Mouse (Mus musculus): ENCODE measurements around the gene Col13a1. TPM values are rescaled to one million over a fixed set of nuclear protein-coding genes. Genes with fewer than 3 reads are reported as not detected.

Col13a1 gene
- polyA plus RNA-seq, 1 experiment from 2014 or later: 5.7 TPM

- Histone ChIP-seq H3K4me1 (replicated peaks; ENCODE audit: control insufficient read depth, insufficient read depth, low read length) (no peaks in the 10 kb centered on the region; the same call in 1 of the 2 replicates), H3K4me3 (ENCODE audit: low read depth, low read length) (no peak overlapping the region), H3K4me2 (replicated peaks; ENCODE audit: low read depth) (no peak overlapping the region), H3K36me3 (ENCODE audit: control insufficient read depth, insufficient read depth) (no peaks in the 10 kb centered on the region), H3K9me3 (ENCODE audit: control insufficient read depth) (no peaks in the 10 kb centered on the region), H3K27me3 (replicated peaks; ENCODE audit: control insufficient read depth, insufficient read depth, low read length) (no peaks in the 10 kb centered on the region), H3K9ac (ENCODE audit: low read depth, low read length) (no peak overlapping the region), H3K27ac (ENCODE audit: low read depth, low read length) (no peak overlapping the region)
- no peak for TF ChIP-seq CTCF (IDR thresholded peaks at IDR 0.05; ENCODE audit: low read depth)
- ATAC-seq: no peak
- 80% methylated on average over 5 of the region's 5 CpGs for WGBS
Measured at GRCm38 (mm10) chr10:61894564-61894963, 84.3 kb downstream of the Col13a1 start.

- no peak overlapping the region for H3K27ac ChIP-seq (ENCODE audit: low read depth, low read length)
- H3K36me3 ChIP-seq (ENCODE audit: control insufficient read depth, insufficient read depth): no peaks in the 10 kb centered on the region
- H3K9ac ChIP-seq (ENCODE audit: low read depth, low read length): no peak overlapping the region
- no peaks in the 10 kb centered on the region for H3K27me3 ChIP-seq (replicated peaks; ENCODE audit: control insufficient read depth, insufficient read depth, low read length)
- 59% methylated on average over 9 of the region's 9 CpGs for WGBS
- no peak for TF ChIP-seq CTCF (IDR thresholded peaks at IDR 0.05; ENCODE audit: low read depth)
- H3K4me1 ChIP-seq (replicated peaks; ENCODE audit: control insufficient read depth, insufficient read depth, low read length): no peaks in the 10 kb centered on the region; the same call in 1 of the 2 replicates
- H3K4me2 ChIP-seq (replicated peaks; ENCODE audit: low read depth): no peak overlapping the region
- no peaks in the 10 kb centered on the region for H3K9me3 ChIP-seq (ENCODE audit: control insufficient read depth)
- no peak for ATAC-seq
- no peak overlapping the region for H3K4me3 ChIP-seq (ENCODE audit: low read depth, low read length)
Measured at GRCm38 (mm10) chr10:61891138-61891537, 87.8 kb downstream of the Col13a1 start.

GRCm38 (mm10) chr10:61890294-61890693 lies 88.6 kb downstream of the Col13a1 start:
- TF ChIP-seq CTCF (IDR thresholded peaks at IDR 0.05; ENCODE audit: low read depth): no peak
- ATAC-seq: no peak
- Histone ChIP-seq H3K27me3 (replicated peaks; ENCODE audit: control insufficient read depth, insufficient read depth, low read length) (no peaks in the 10 kb centered on the region), H3K27ac (ENCODE audit: low read depth, low read length) (no peak overlapping the region), H3K4me1 (replicated peaks; ENCODE audit: control insufficient read depth, insufficient read depth, low read length) (no peaks in the 10 kb centered on the region; the same call in 1 of the 2 replicates), H3K36me3 (ENCODE audit: control insufficient read depth, insufficient read depth) (no peaks in the 10 kb centered on the region), H3K9me3 (ENCODE audit: control insufficient read depth) (no peaks in the 10 kb centered on the region), H3K4me3 (ENCODE audit: low read depth, low read length) (no peak overlapping the region), H3K4me2 (replicated peaks; ENCODE audit: low read depth) (no peak overlapping the region), H3K9ac (ENCODE audit: low read depth, low read length) (no peak overlapping the region)
- WGBS: 95% methylated on average over 10 of the region's 10 CpGs

- 22% methylated on average over 4 of the region's 4 CpGs for WGBS
- no peaks in the 10 kb centered on the region for H3K4me1 ChIP-seq (replicated peaks; ENCODE audit: control insufficient read depth, insufficient read depth, low read length)
- no peak for TF ChIP-seq CTCF (IDR thresholded peaks at IDR 0.05; ENCODE audit: low read depth)
- ATAC-seq: no peak
- 0 out of 2 replicates have a peak, but pooled peaks cover 3% of the 10 kb centered on the region for H3K27me3 ChIP-seq (replicated peaks; ENCODE audit: control insufficient read depth, insufficient read depth, low read length)
- H3K27ac ChIP-seq (ENCODE audit: low read depth, low read length): no peak overlapping the region
- H3K36me3 ChIP-seq (ENCODE audit: control insufficient read depth, insufficient read depth): no peaks in the 10 kb centered on the region
- no peak overlapping the region for H3K4me2 ChIP-seq (replicated peaks; ENCODE audit: low read depth)
- H3K4me3 ChIP-seq (ENCODE audit: low read depth, low read length): no peak overlapping the region
- H3K9ac ChIP-seq (ENCODE audit: low read depth, low read length): no peak overlapping the region
- H3K9me3 ChIP-seq (ENCODE audit: control insufficient read depth): no peaks in the 10 kb centered on the region
Measured at GRCm38 (mm10) chr10:61879427-61879826, 99.5 kb downstream of the Col13a1 start.

- Histone ChIP-seq H3K4me2 (replicated peaks; ENCODE audit: low read depth) (no peak overlapping the region), H3K9me3 (ENCODE audit: control insufficient read depth) (no peaks in the 10 kb centered on the region), H3K4me1 (replicated peaks; ENCODE audit: control insufficient read depth, insufficient read depth, low read length) (no peaks in the 10 kb centered on the region), H3K27ac (ENCODE audit: low read depth, low read length) (no peak overlapping the region), H3K36me3 (ENCODE audit: control insufficient read depth, insufficient read depth) (no peaks in the 10 kb centered on the region), H3K4me3 (ENCODE audit: low read depth, low read length) (no peak overlapping the region), H3K9ac (ENCODE audit: low read depth, low read length) (no peak overlapping the region), H3K27me3 (replicated peaks; ENCODE audit: control insufficient read depth, insufficient read depth, low read length) (0 out of 2 replicates have a peak, but pooled peaks cover 3% of the 10 kb centered on the region)
- peak; percentile 95 for TF ChIP-seq CTCF (IDR thresholded peaks at IDR 0.05; ENCODE audit: low read depth)
- 10% methylated on average over 6 of the region's 6 CpGs for WGBS
- no peak for ATAC-seq
Measured at GRCm38 (mm10) chr10:61877787-61878186, 101.1 kb downstream of the Col13a1 start.

- 86% methylated on average over 3 of the region's 3 CpGs for WGBS
- Histone ChIP-seq H3K27me3 (replicated peaks; ENCODE audit: control insufficient read depth, insufficient read depth, low read length) (no peaks in the 10 kb centered on the region), H3K4me1 (replicated peaks; ENCODE audit: control insufficient read depth, insufficient read depth, low read length) (no peaks in the 10 kb centered on the region), H3K4me3 (ENCODE audit: low read depth, low read length) (no peak overlapping the region), H3K27ac (ENCODE audit: low read depth, low read length) (no peak overlapping the region), H3K9ac (ENCODE audit: low read depth, low read length) (no peak overlapping the region), H3K9me3 (ENCODE audit: control insufficient read depth) (no peaks in the 10 kb centered on the region), H3K36me3 (ENCODE audit: control insufficient read depth, insufficient read depth) (no peaks in the 10 kb centered on the region), H3K4me2 (replicated peaks; ENCODE audit: low read depth) (no peak overlapping the region)
- no peak for ATAC-seq
- TF ChIP-seq CTCF (IDR thresholded peaks at IDR 0.05; ENCODE audit: low read depth): no peak
Measured at GRCm38 (mm10) chr10:61869796-61870195, 109.1 kb downstream of the Col13a1 start.

All from intestine, postnatal 0 days (tissue).